Mouse (Mus musculus) heart, adult 2 months (tissue): ENCODE data around the gene Spred2.

ENCODE experiments used
- CTCF ChIP-seq: fragments of 200-600 bp; IDR thresholded peaks from 2 replicates; pipeline ENCODE4 v1.8.1; 2022; ENCODE audit warnings: antibody characterized with exemption, mild to moderate bottlenecking, moderate library complexity
- EP300 ChIP-seq: fragments of 200-500 bp; IDR thresholded peaks from 2 replicates; pipeline ENCODE4 v1.6.1; 2011; ENCODE audit warnings: low read depth, low read length, control low read depth; ENCODE audit not compliant: insufficient read depth
- POLR2A ChIP-seq: fragments of 200-500 bp; IDR thresholded peaks from 2 replicates; pipeline ENCODE4 v1.6.1; 2011; ENCODE audit warnings: mild to moderate bottlenecking, low read depth, low read length, control low read depth; ENCODE audit not compliant: insufficient read depth

DNA sequence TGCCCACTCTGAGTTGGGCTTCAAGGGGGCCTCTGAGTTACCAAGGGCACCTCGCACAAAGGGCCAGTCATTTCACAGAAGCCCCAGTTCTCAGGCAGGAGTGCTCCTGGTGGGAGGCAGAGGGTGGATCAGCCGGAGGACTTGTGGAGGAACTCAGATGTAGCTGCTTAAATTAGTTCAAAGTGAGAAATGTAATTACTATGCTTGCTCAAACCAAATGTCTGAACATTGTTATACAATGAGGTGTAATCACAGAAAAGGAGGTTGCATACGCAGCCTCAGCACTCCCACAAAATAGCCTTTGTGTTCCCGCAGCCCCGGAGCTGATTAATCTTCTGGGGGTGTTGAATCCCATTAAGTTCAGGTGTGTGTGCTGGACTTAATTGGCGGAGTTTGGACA is 20.5 kb downstream of the Spred2 start:
- TF ChIP-seq POLR2A: no peak
- TF ChIP-seq CTCF: no peak
- no peak for TF ChIP-seq EP300
